Mouse (Mus musculus): ENCODE measurements around the gene Abcc1. TPM values are rescaled to one million over a fixed set of nuclear protein-coding genes. Genes with fewer than 3 reads are reported as not detected.

The Abcc1 gene
- total and polyA plus RNA-seq, 3 experiments: 30.2 to 49.7 (median 37.4) TPM

DNA sequence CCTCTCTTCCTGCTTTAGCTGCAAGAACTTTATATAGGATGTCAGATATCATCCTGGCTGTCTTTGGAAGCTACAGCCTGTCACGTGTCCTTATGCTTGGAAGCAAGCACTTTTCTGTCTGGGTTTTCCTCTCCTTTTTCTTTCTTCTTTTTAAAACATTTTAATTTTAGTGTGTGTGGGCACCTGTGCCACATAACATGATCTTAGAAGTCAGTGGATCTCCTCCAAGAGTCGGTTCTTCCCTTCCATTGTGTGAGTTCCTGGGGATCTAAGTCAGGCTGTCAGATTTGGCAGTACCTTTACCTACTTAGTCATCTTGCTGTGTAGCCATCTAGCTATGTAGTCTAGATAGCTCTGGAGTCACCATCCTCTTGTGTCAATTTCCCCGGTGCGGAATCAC, 37.9 kb downstream of the Abcc1 start:
- in situ Hi-C loops (cut with MboI; ENCODE audit: low pct_ligation_motif_present, low pct_unique_long_range_greater_than_20kb, low sequenced_read_pairs): no loop called here
- Histone ChIP-seq H3K27me3 (replicated peaks) (no peaks in the 10 kb centered on the region), H3K36me3 (replicated peaks in 1 of 2; ENCODE audit: control insufficient read depth in 1 of 2, insufficient read depth in 1 of 2, low read length in 1 of 2) (peaks cover 39 to 79% of the 10 kb centered on the region in 2 experiments), H3K79me2 (replicated peaks; ENCODE audit: control insufficient read depth, extremely low read depth, insufficient read depth, poor library complexity, severe bottlenecking) (no peaks in the 10 kb centered on the region), H3K9ac (ENCODE audit: insufficient read depth, low read depth) (no peak overlapping the region), H3K4me2 (ENCODE audit: insufficient read depth, low read depth, poor library complexity, severe bottlenecking) (no peak overlapping the region), H3K4me3 (replicated peaks in 1 of 3; ENCODE audit: low read depth in 2 of 3, low read length in 2 of 3, poor library complexity in 1 of 3) (no peak overlapping the region), H3K4me1 (ENCODE audit: control insufficient read depth in 1 of 2, insufficient read depth in 2 of 2) (no peaks in the 10 kb centered on the region), H3K27ac (ENCODE audit: insufficient read depth, low read depth) (no peak overlapping the region), H3K9me3 (replicated peaks; ENCODE audit: low read length) (no peaks in the 10 kb centered on the region)
- dilution Hi-C loops (cut with MboI; ENCODE audit: extremely low pct_ligation_motif_present, extremely low pct_unique_long_range_greater_than_20kb, low sequenced_read_pairs): no loop called here
- DNase-seq (ENCODE audit: extremely low read depth): no peak
- TF ChIP-seq CHD2 (IDR thresholded peaks at IDR 0.05; ENCODE audit: low read length) (no peak), ZNF384 (IDR thresholded peaks at IDR 0.05; ENCODE audit: low read depth, low read length) (no peak), SMC3 (IDR thresholded peaks at IDR 0.05; ENCODE audit: low read depth, low read length) (no peak), RCOR1 (conservative IDR thresholded peaks at IDR 0.05; ENCODE audit: low read depth, low read length) (no peak), JUN (IDR thresholded peaks at IDR 0.05; ENCODE audit: insufficient read depth, low read depth, low read length) (no peak), MEF2A (IDR thresholded peaks at IDR 0.05; ENCODE audit: borderline replicate concordance, low read depth, low read length) (no peak), USF2 (conservative IDR thresholded peaks at IDR 0.05; ENCODE audit: low read depth, low read length) (no peak), MYC (IDR thresholded peaks at IDR 0.05; ENCODE audit: low read depth, low read length) (no peak), MAZ (IDR thresholded peaks at IDR 0.05; ENCODE audit: low read depth, low read length) (no peak), CTCF (conservative IDR thresholded peaks at IDR 0.05 in 1 of 2, IDR thresholded peaks at IDR 0.05 in 1 of 2; ENCODE audit: low read depth in 2 of 2, low read length in 2 of 2) (no peak)

DNA sequence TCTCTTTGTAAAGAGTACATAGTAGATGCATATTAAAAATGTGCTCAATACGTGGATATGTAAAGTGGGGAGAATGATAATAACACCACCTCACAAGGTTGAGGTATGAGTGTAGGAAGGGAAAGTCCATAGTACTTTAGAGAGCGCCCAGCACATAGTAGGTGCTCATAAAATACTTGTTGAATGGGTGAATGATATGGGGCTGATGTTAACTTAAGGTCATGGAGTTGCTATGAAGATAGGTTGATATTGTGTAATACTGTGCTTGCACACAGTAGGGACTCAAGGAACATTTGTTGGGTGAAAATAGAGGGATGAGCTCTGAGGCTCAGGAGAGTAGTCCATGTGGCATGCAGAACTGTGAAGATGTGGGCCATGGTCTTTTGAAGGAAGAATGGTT, 42.1 kb downstream of the Abcc1 start:
- Histone ChIP-seq H3K4me2 (ENCODE audit: insufficient read depth, low read depth, poor library complexity, severe bottlenecking) (no peak overlapping the region), H3K79me2 (replicated peaks; ENCODE audit: control insufficient read depth, extremely low read depth, insufficient read depth, poor library complexity, severe bottlenecking) (no peaks in the 10 kb centered on the region), H3K4me1 (ENCODE audit: control insufficient read depth in 1 of 2, insufficient read depth in 2 of 2) (no peaks in the 10 kb centered on the region), H3K9ac (ENCODE audit: insufficient read depth, low read depth) (no peak overlapping the region), H3K27ac (ENCODE audit: insufficient read depth, low read depth) (no peak overlapping the region), H3K4me3 (replicated peaks in 1 of 3; ENCODE audit: low read depth in 2 of 3, low read length in 2 of 3, poor library complexity in 1 of 3) (no peak overlapping the region), H3K9me3 (replicated peaks; ENCODE audit: low read length) (peaks cover 7% of the 10 kb centered on the region), H3K27me3 (replicated peaks) (no peaks in the 10 kb centered on the region), H3K36me3 (replicated peaks in 1 of 2; ENCODE audit: control insufficient read depth in 1 of 2, insufficient read depth in 1 of 2, low read length in 1 of 2) (peaks cover 43 to 90% of the 10 kb centered on the region in 2 experiments)
- no peak for DNase-seq (ENCODE audit: extremely low read depth)
- TF ChIP-seq ZKSCAN1 (IDR thresholded peaks at IDR 0.05; ENCODE audit: borderline replicate concordance, low read depth, low read length): peak; percentile 82
- no peak for TF ChIP-seq IRF4 (IDR thresholded peaks at IDR 0.05; ENCODE audit: low read depth, low read length)
- in situ Hi-C loops (cut with MboI; ENCODE audit: low pct_ligation_motif_present, low pct_unique_long_range_greater_than_20kb, low sequenced_read_pairs) (no loop called here), dilution Hi-C loops (cut with MboI; ENCODE audit: extremely low pct_ligation_motif_present, extremely low pct_unique_long_range_greater_than_20kb, low sequenced_read_pairs) (no loop called here)

DNA sequence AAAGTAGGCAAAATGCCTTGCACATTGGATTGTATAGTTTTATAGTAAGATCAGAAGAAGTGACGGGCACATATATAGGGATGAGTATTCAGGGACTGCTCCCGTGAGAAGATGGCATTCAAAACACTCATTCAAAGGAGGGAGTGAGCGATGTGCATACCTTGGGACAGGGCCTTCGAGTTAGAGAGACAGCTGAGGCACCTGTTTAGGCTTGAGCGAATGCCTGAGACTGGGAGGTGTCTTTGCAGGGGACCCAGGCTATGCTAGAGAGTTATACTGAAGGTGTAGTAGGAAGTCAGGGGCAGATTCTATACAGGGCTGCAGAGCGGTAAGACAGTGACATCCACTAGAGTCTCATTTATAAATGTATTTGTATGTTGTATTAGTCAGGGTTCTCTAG, 44.3 kb downstream of the Abcc1 start:
- DNase-seq (ENCODE audit: extremely low read depth): no peak
- peaks cover 7% of the 10 kb centered on the region for H3K9me3 ChIP-seq (replicated peaks; ENCODE audit: low read length)
- H3K9ac ChIP-seq (ENCODE audit: insufficient read depth, low read depth): no peak overlapping the region
- peaks cover 42 to 91% of the 10 kb centered on the region in 2 experiments for H3K36me3 ChIP-seq (replicated peaks in 1 of 2; ENCODE audit: control insufficient read depth in 1 of 2, insufficient read depth in 1 of 2, low read length in 1 of 2)
- TF ChIP-seq EP300 (IDR thresholded peaks at IDR 0.05; ENCODE audit: low read length): no peak
- TF ChIP-seq POLR2A (IDR thresholded peaks at IDR 0.05; ENCODE audit: low read depth, low read length): no peak
- no peak for TF ChIP-seq CTCF (conservative IDR thresholded peaks at IDR 0.05 in 1 of 2, IDR thresholded peaks at IDR 0.05 in 1 of 2; ENCODE audit: low read depth in 2 of 2, low read length in 2 of 2)
- TF ChIP-seq CHD2 (IDR thresholded peaks at IDR 0.05; ENCODE audit: low read length): no peak
- TF ChIP-seq ZC3H11A (IDR thresholded peaks at IDR 0.05; ENCODE audit: low read depth, low read length): no peak
- TF ChIP-seq KAT2A (IDR thresholded peaks at IDR 0.05; ENCODE audit: insufficient replicate concordance, low read length): no peak
- no peak for TF ChIP-seq ZNF384 (IDR thresholded peaks at IDR 0.05; ENCODE audit: low read depth, low read length)
- TF ChIP-seq MYC (IDR thresholded peaks at IDR 0.05; ENCODE audit: low read depth, low read length): no peak
- no peak for TF ChIP-seq HCFC1 (IDR thresholded peaks at IDR 0.05; ENCODE audit: low read depth, low read length)
- no peak for TF ChIP-seq TBP (conservative IDR thresholded peaks at IDR 0.05; ENCODE audit: low read depth, low read length)
- TF ChIP-seq USF1 (IDR thresholded peaks at IDR 0.05; ENCODE audit: low read depth, low read length): no peak
- TF ChIP-seq NRF1 (IDR thresholded peaks at IDR 0.05; ENCODE audit: low read depth, low read length): no peak
- dilution Hi-C loops (cut with MboI; ENCODE audit: extremely low pct_ligation_motif_present, extremely low pct_unique_long_range_greater_than_20kb, low sequenced_read_pairs): no loop called here
- H3K79me2 ChIP-seq (replicated peaks; ENCODE audit: control insufficient read depth, extremely low read depth, insufficient read depth, poor library complexity, severe bottlenecking): no peaks in the 10 kb centered on the region
- in situ Hi-C loops (cut with MboI; ENCODE audit: low pct_ligation_motif_present, low pct_unique_long_range_greater_than_20kb, low sequenced_read_pairs): no loop called here
- H3K4me2 ChIP-seq (ENCODE audit: insufficient read depth, low read depth, poor library complexity, severe bottlenecking): no peak overlapping the region
- H3K4me1 ChIP-seq (ENCODE audit: control insufficient read depth in 1 of 2, insufficient read depth in 2 of 2): no peaks in the 10 kb centered on the region
- H3K27me3 ChIP-seq (replicated peaks): no peaks in the 10 kb centered on the region
- no peak overlapping the region for H3K27ac ChIP-seq (ENCODE audit: insufficient read depth, low read depth)
- H3K4me3 ChIP-seq (replicated peaks in 1 of 3; ENCODE audit: low read depth in 2 of 3, low read length in 2 of 3, poor library complexity in 1 of 3): no peak overlapping the region
